Mouse (Mus musculus): ENCODE data around the gene H2afy2. TPM values are rescaled to one million over a fixed set of nuclear protein-coding genes. Genes with fewer than 3 reads are reported as not detected.

The H2afy2 gene
- polyA plus RNA-seq, 1 experiment from 2014 or later: 93.7 TPM

DNA sequence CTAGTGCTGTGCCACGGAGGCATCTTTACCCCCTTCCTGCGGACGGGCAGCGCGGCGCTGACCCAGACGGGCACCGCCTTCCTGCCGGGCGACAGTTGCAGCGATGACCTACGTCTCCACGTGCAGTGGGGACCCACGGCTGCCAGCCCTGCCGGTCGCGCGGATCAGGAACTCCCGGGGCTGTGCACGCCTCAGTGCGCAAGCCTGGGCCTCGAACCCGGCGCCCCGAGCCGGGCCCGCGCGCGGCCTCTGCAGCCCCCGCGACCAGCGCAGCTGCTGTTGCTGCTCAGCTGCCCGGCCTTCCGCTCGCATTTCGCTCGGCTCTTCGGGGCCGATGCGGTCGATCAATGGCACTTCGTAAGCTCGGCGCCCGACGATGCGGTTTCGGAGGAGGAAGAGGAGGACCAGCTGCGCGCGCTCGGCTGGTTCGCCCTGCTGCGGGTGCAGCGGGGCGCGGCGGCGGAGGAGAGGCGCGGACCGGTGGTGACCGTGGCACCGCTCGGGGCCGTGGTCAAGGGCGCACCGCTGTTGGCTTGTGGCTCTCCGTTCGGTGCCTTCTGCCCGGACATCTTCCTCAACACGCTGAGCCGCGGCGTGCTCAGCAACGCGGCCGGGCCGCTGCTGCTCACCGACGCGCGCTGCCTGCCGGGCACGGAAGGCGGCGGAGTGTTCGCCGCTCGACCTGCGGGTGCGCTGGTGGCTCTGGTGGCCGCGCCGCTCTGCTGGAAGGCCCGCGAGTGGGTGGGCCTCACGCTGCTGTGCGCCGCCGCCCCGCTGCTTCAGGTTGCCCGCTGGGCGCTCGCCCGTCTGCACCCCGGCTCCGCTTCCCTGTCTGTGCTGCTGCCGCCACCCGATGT, 88.0 kb downstream of the H2afy2 start:
- Histone ChIP-seq H3K4me2 (peak overlapping the region; percentile 99), H3K36me3 (peaks cover 20% of the 10 kb centered on the region), H3K9me3 (no peaks in the 10 kb centered on the region), H3K9ac (peak overlapping the region; percentile 71), H3K27me3 (replicated peaks) (no peaks in the 10 kb centered on the region), H3K27ac (peak overlapping the region; percentile 13; the same call in 1 of the 2 replicates), H3K4me1 (peaks cover 16% of the 10 kb centered on the region), H3K4me3 (replicated peaks) (peak overlapping the region; percentile 71)
- peak; percentile 19; the same call in 1 of the 2 replicates for ATAC-seq (ENCODE audit: insufficient read depth, low FRiP score, low read depth)
- under 1% methylated on average over 105 of the region's 111 CpGs for WGBS

DNA sequence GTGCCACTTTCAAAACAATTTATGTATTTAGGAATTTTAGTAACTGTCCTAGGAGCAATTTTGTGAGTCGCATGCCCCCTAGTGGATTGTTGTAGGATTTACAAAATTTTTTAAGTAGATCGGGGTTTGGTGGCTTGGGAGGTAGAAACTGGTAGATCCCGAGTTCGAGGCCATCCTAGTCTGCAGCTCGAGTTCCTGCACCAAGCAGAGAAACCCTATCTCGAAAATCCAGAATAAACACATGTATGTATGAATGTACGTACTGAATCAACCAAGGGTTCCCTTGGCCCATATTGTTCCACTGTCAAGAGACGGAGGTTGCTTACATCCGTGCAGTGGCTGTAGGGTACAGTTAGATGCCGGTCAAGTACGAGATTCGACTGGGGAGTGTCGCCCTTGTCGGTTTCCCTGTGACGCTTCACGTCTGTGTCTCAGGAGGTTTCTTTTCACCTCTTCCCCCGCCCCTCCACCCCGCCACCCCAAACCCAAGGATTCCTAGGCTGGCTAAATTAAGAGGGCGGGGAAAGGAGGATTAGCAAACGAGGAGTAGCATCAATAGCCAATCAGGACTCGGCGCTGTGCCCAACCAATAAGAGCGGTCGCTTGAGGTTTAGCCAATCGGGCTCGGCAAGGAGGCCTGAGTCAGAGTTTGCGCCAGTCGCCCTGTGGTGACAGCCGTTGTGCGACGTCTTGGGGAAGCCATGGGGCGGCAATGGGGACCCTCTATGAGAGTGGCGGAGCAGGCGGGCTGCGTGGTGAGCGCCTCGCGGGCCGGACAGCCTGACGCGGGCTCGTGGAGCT, 88.9 kb downstream of the H2afy2 start, which contains the start of gene Tysnd1:
TSS of gene Tysnd1 (plus strand) at position 645 of the 801 bp plus-strand sequence.
- H3K9ac ChIP-seq: peak within 1 kb of the TSS; percentile 71
- peak within 1 kb of the TSS; percentile 62; the same call in 1 of the 2 replicates for H3K27ac ChIP-seq
- H3K4me2 ChIP-seq: peak within 1 kb of the TSS; percentile 99
- H3K9me3 ChIP-seq: no peaks in the 10 kb centered on the region
- under 1% methylated on average over 41 of the region's 42 CpGs for WGBS
- peak; percentile 96 for ATAC-seq (ENCODE audit: insufficient read depth, low FRiP score, low read depth)
- peaks cover 28% of the 10 kb centered on the region for H3K36me3 ChIP-seq
- peak within 1 kb of the TSS; percentile 71 for H3K4me3 ChIP-seq (replicated peaks)
- no peaks in the 10 kb centered on the region for H3K27me3 ChIP-seq (replicated peaks)
- peaks cover 16% of the 10 kb centered on the region for H3K4me1 ChIP-seq

DNA sequence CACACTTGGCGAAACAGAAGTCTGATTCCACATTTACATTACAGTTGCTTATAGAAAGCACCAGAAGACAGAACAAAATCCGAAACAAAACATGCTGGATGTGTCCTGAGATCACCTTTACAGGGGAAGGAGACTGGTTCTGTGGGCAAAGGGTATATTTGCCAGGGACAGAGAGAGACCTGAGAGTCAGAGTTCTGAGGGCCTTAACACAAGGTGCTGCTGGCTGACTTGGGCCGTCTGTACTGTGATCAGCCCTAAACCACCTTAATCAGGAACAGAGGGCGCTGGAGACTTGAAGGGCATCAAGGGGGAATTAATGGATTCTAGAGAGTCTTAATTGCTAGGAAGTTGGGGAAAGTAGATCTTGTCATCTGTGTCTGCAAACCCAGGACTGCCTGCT, 90.4 kb downstream of the H2afy2 start:
- no peak overlapping the region for H3K4me2 ChIP-seq
- peaks cover 16% of the 10 kb centered on the region for H3K4me1 ChIP-seq
- peaks cover 41% of the 10 kb centered on the region for H3K36me3 ChIP-seq
- no peak overlapping the region for H3K27ac ChIP-seq
- ATAC-seq (ENCODE audit: insufficient read depth, low FRiP score, low read depth): no peak
- no peak overlapping the region for H3K4me3 ChIP-seq (replicated peaks)
- WGBS: 76% methylated on average over 4 of the region's 4 CpGs
- no peaks in the 10 kb centered on the region for H3K9me3 ChIP-seq
- H3K27me3 ChIP-seq (replicated peaks): no peaks in the 10 kb centered on the region
- H3K9ac ChIP-seq: no peak overlapping the region

DNA sequence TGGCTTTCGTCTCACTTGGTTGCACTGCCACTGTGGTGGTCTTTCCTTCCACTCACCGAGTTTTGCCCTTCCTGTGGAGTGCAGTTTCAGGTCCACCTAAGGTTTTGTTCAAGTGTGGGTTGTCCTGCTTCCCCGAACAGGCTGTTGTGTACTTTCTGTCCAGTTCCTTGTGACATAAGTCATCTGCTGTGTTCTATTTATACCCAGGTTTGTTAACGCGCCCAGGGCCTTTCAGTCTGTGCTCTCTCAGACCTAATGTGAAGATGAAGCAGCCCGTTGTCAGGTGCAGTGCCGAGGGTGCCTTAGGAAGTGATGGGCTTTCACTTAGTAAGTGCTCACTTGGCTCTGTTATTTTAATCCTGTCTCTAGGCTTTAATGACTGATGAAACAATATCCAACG, 94.5 kb downstream of the H2afy2 start:
- Histone ChIP-seq H3K4me2 (no peak overlapping the region), H3K9ac (no peak overlapping the region), H3K27me3 (replicated peaks) (no peaks in the 10 kb centered on the region), H3K27ac (no peak overlapping the region), H3K4me3 (replicated peaks) (no peak overlapping the region), H3K9me3 (no peaks in the 10 kb centered on the region), H3K4me1 (no peaks in the 10 kb centered on the region), H3K36me3 (peaks cover 66% of the 10 kb centered on the region)
- ATAC-seq (ENCODE audit: insufficient read depth, low FRiP score, low read depth): no peak
- WGBS: 81% methylated on average over 8 of the region's 8 CpGs

Small RNAs within 50 kb of the gene (microRNA-seq; reads per million reads assigned to microRNA genes)
- gene Mir5108: not detected

Other genes with a start within 250 kb of the H2afy2 start
- 0.10 and 0.28 TPM in 2 replicates for gene Npffr1, start 188.7 kb downstream of the H2afy2 start, polyA plus RNA-seq (2015; fragmentation: Nextera tagmentation; extraction: Ambion mirVana)
- gene Ppa1, start 135.6 kb downstream of the H2afy2 start, polyA plus RNA-seq (2015; fragmentation: Nextera tagmentation; extraction: Ambion mirVana): 181 and 191 TPM in 2 replicates
- 215 and 221 TPM in 2 replicates for gene Sar1a, start 103.8 kb downstream of the H2afy2 start, polyA plus RNA-seq (2015; fragmentation: Nextera tagmentation; extraction: Ambion mirVana)
- 34.6 and 37.9 TPM in 2 replicates for gene Tysnd1, start 88.6 kb downstream of the H2afy2 start, polyA plus RNA-seq (2015; fragmentation: Nextera tagmentation; extraction: Ambion mirVana)
- gene Aifm2, start 68.9 kb downstream of the H2afy2 start, polyA plus RNA-seq (2015; fragmentation: Nextera tagmentation; extraction: Ambion mirVana): 14.8 and 17.1 TPM in 2 replicates
- gene Col13a1, start 195.0 kb upstream of the H2afy2 start, polyA plus RNA-seq (2015; fragmentation: Nextera tagmentation; extraction: Ambion mirVana): 6.8 TPM in 2 replicates